Mouse (Mus musculus) sigmoid colon, adult 10 weeks (tissue): ENCODE measurements around the gene Hoxd9. TPM values are rescaled to one million over a fixed set of nuclear protein-coding genes. Genes with fewer than 3 reads are reported as not detected.

Source experiments
- polyA plus RNA-seq: library from polyadenylated mRNA; stranded (reverse); fragments of 350-450 nt; fragmentation: Illumina TruSeq; extraction: RNeasy Lipid Tissue Mini Kit (QIAGEN cat#74804); gene quantifications from one replicate; pipeline ENCODE4 v1.2.3, GENCODE M21; 2014; ENCODE audit warnings: low read depth, low replicate concordance

Gene Hoxd9
- 1.6 TPM for polyA plus RNA-seq

DNA sequence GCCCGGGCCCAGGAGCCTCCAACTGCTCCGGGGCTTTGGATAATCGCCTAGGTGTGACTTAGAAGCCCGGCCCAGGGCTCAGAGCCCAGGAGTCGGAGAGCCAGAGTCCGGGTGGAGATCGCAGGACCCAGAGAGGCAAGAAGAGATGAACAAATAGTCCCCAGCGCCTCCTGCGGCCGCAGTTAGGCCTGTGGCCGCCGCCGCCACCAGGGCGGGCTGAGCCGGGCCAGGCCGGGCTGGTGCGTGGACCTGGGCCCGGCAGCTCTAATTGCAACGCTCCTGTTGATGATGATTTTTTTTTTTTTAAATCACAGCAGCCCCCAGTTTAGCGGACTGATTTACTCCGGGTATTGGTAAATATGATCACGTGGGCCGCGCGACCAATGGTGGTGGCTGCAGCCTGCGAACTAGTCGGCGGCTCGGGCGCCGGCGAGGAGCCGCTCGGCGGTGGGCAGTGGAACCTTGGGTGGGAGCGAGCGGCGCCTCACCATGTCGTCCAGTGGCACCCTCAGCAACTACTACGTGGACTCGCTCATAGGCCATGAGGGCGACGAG lies at the start of gene Hoxd9:
Gene Hoxd9 (plus strand): TSS at position 161 of the 555 bp plus-strand sequence.

DNA sequence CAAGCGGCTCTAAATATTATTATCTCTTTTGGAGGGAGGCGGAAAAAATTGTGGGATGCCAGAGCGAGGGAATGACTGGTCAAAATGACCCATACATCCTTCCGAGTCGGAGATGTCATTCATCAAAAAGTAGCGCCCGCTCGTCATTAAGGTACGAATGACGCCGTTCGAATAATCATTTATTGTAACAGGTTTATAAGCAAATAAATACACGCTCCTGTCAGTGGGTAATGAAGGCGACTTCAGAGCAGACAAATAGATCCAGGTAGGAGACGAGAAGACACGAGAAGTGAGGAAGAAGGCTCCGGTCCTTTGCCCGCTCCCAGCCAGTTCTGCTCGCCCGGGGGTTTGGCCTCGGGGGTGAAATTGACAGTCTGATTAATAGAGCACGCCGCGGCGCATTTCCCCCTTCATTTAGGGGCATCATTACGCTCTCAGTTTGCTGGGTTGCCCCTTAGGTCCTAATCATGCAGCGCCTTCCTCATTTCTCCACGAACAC lies 38.0 kb upstream of the Hoxd9 start, which contains the start of gene Evx2:
Gene Evx2 (minus strand): TSS at position 51 of the 499 bp plus-strand sequence.

GRCm38 (mm10) chr2:74667842-74668357 lies 29.6 kb upstream of the Hoxd9 start, which contains the start of gene Hoxd13:
Gene Hoxd13, plus strand, starts transcription at chr2:74668310.

DNA sequence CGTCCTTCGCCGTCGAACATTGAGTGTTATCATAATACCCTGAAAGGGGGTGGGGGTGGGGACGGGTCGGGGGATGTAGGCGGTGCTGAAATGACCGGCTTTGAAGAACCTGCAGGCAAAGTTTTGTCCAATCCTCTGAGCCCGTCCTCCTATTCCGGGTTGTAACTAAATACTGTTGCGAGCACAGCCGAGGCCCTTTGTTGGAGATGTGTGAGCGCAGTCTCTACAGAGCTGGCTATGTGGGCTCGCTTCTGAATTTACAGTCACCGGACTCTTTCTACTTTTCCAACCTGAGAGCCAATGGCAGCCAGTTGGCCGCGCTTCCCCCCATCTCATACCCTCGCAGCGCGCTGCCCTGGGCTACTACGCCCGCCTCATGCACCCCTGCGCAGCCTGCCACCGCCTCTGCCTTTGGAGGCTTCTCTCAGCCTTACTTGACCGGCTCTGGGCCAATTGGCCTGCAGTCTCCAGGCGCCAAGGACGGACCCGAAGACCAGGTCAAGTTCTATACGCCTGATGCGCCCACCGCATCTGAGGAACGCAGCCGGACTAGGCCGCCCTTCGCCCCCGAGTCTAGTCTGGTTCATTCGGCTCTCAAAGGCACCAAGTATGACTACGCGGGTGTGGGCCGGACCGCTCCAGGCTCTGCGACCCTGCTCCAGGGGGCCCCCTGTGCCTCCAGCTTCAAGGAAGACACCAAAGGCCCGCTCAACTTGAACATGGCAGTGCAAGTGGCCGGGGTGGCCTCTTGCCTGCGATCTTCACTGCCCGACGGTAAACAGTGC lies 22.5 kb upstream of the Hoxd9 start, which contains the start of gene Hoxd12:
Gene Hoxd12 (plus strand): TSS at position 133 of the 785 bp plus-strand sequence.

GRCm38 (mm10) chr2:74678891-74679595 lies 18.5 kb upstream of the Hoxd9 start, which contains the start of gene Hoxd11:
Gene Hoxd11, plus strand, starts transcription at chr2:74679557.

GRCm38 (mm10) chr2:74691022-74691951 lies 6.2 kb upstream of the Hoxd9 start, which contains the start of gene Hoxd10:
Gene Hoxd10, plus strand, starts transcription at chr2:74691924.

DNA sequence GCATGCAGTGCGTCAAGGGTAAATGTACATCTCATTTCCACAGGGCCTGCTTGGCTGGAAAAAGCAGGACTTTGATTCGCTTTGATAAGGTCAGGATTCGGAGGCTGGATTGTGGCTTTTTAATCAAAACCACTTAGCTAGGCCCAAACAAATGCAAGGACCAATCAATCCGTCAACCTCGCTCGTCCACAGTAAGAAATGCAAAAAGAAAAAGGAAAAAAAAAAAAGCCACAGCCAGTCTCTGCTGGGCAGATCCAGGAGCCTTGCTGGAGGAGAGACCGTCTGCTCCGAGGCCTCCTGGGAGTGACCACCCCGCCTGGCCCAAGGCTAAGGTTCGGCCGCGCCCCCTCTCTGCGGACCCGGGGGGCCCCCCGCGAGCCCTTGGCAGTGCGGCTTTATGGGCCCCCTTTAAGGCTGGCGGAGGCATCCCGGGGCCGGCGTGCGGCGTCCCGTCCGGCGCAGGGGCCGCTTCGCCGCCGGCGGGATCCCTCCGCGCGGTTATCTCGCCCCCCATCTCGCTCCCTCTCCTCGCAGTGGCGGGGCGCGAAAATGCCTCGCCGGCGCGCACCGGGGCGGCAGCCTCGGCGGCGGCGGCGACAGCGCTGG lies 7.0 kb downstream of the Hoxd9 start, which contains the start of gene Hoxd8:
Gene Hoxd8 (plus strand): TSS at position 223 of the 606 bp plus-strand sequence.

DNA sequence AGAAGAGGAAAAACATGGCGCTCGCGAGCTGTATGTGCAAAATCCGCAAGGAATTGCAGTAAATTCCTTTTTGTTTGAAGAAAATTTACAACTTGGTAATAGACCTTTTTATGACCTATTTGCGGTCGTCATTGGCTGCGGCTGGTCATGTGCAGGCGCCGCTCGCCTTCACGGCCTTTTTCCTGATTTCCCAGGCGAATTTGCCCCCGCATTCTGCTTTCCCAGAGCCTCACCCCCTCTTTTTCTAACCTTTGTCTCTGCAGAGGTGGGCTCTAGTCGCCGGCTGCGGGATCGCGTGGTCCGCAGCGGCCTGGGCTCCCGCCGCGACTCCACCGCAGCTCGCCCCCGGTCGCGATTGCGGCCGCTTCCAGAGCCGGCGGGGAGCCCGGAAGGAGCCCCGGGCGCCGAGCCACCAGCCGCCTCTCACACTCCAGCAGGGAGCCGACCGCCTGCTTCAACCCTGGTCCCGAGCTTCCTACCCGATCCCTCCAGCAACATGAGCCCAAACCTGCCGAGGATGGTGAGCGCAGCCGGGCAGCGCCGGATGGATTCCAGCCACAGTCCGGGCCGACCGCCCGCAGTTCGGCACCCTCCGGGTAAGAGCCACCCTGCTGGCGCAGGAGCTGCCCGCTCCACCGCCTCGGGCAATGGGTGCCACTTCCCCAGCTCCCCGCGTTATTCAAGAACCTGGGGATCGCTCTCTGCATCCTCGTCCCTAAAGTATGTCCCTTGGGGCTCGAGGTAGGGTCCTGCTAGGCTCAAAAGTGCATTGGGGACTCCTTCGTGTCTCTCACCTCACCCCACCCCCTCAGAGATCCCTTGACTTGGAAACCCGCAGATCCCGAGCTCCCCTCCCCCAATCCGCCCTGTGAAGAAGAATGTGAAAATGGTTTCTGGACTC lies 14.4 kb downstream of the Hoxd9 start, which contains the start of the genes Hoxd3 and Hoxd4:
Gene Hoxd3 (plus strand): TSS at position 207 of the 901 bp plus-strand sequence.
Gene Hoxd4 (plus strand): TSS at position 209 of the 901 bp plus-strand sequence.

DNA sequence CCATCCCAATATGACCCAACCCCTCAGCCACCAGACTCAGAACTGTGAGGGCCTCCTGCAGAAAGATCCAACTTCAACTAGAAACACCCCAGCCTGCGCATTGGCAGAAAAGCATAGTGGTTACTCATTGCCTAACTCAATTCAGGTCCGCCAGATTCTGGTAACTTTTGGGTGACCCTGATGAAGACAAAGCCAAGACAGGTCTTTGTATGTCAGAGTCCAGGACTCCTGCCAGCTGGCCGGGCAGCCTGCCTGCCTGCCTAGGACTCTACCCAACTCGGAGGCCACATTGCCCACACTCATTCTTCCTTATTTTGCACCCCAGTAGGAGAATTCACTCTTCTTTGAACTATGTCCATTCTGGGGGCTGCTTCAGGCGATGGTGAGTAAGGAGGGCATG lies 29.0 kb downstream of the Hoxd9 start, which contains the start of gene Gm28230:
Gene Gm28230 (plus strand): TSS at position 178 of the 400 bp plus-strand sequence.

Other genes with a start within 250 kb of the Hoxd9 start
- 60.0 TPM for gene Lnpk, start 118.3 kb upstream of the Hoxd9 start, polyA plus RNA-seq
- gene Evx2, start 38.2 kb upstream of the Hoxd9 start, polyA plus RNA-seq, result 3.8 TPM
- 126 TPM for gene Hoxd13, start 29.4 kb upstream of the Hoxd9 start, polyA plus RNA-seq
- gene Hoxd12, start 22.7 kb upstream of the Hoxd9 start, polyA plus RNA-seq, result 1.4 TPM
- 12.7 TPM for gene Hoxd11, start 18.2 kb upstream of the Hoxd9 start, polyA plus RNA-seq
- 12.6 TPM for gene Hoxd10, start 5.8 kb upstream of the Hoxd9 start, polyA plus RNA-seq
- gene Hoxd8, start 6.9 kb downstream of the Hoxd9 start, polyA plus RNA-seq, result 3.9 TPM
- 0.47 TPM for gene Hoxd3, start 14.2 kb downstream of the Hoxd9 start, polyA plus RNA-seq
- gene Hoxd4, start 14.2 kb downstream of the Hoxd9 start, polyA plus RNA-seq, result 0.88 TPM
- 0.25 TPM for gene Gm28230, start 29.0 kb downstream of the Hoxd9 start, polyA plus RNA-seq
- not detected for gene Hoxd1, start 65.3 kb downstream of the Hoxd9 start, polyA plus RNA-seq
- 210 TPM for gene Mtx2, start 128.1 kb downstream of the Hoxd9 start, polyA plus RNA-seq